Comparison of ENCODE assay signal across 1 mouse cellular context in genomic region chr7:126648486-126648885, GRCm38 (mm10).
TF ChIP-seq lines count a peak whose summit lies in the region.

No protein-coding gene starts in this region.

TF ChIP-seq in CH12.LX, 34 proteins besides CTCF, POLR2A, EP300 and RAD21:
- TF ChIP-seq UBTF (IDR thresholded peaks at IDR 0.05; ENCODE audit: low read depth, low read length), result no peak
- TF ChIP-seq MAX (IDR thresholded peaks at IDR 0.05; ENCODE audit: low read length), result no peak
- no peak for TF ChIP-seq USF2 (conservative IDR thresholded peaks at IDR 0.05; ENCODE audit: low read depth, low read length)
- TF ChIP-seq JUND (conservative IDR thresholded peaks at IDR 0.05; ENCODE audit: low read depth, low read length), result no peak
- no peak for TF ChIP-seq USF1 (IDR thresholded peaks at IDR 0.05; ENCODE audit: low read depth, low read length)
- TF ChIP-seq ZC3H11A (IDR thresholded peaks at IDR 0.05; ENCODE audit: low read depth, low read length), result no peak
- TF ChIP-seq KAT2A (IDR thresholded peaks at IDR 0.05; ENCODE audit: insufficient replicate concordance, low read length), result no peak
- TF ChIP-seq MXI1 (IDR thresholded peaks at IDR 0.05; ENCODE audit: low read depth, low read length), result no peak
- no peak for TF ChIP-seq RCOR1 (conservative IDR thresholded peaks at IDR 0.05; ENCODE audit: low read depth, low read length)
- TF ChIP-seq ELF1 (IDR thresholded peaks at IDR 0.05; ENCODE audit: low read depth, low read length), result no peak
- no peak for TF ChIP-seq MAFK (IDR thresholded peaks at IDR 0.05; ENCODE audit: insufficient replicate concordance, low read length)
